Mouse (Mus musculus) CH12.LX (cell line): Measurements from ENCODE around the gene Uspl1. TPM values are rescaled to one million over a fixed set of nuclear protein-coding genes. Genes with fewer than 3 reads are reported as not detected.

ENCODE experiments used
- DNase-seq: peaks from one replicate; pipeline ENCODE4 v3.0.0-alpha.2; 2013; ENCODE audit errors: extremely low read depth
- H3K27ac ChIP-seq: 2 replicates; pipeline ENCODE4 v1.5.1; 2012; ENCODE audit warnings: low read depth, mild to moderate bottlenecking, control low read depth, moderate library complexity; ENCODE audit not compliant: insufficient read depth
- H3K27me3 ChIP-seq: replicated peaks from 2 replicates; pipeline ENCODE3; 2012; ENCODE audit warnings: inconsistent platforms
- H3K36me3 ChIP-seq, 2 experiments: replicated peaks in 1 of 2; 2 replicates each; pipeline versions ENCODE3 to v1.6.1; 2012; ENCODE audit warnings: inconsistent platforms in 1 of 2, low read length in 1 of 2, mild to moderate bottlenecking in 1 of 2, mixed read lengths in 1 of 2, moderate library complexity in 1 of 2; ENCODE audit not compliant: control insufficient read depth in 1 of 2, insufficient read depth in 1 of 2
- H3K4me1 ChIP-seq, 2 experiments: 2 replicates each; pipeline ENCODE4 v1.6.1; 2012; ENCODE audit warnings: inconsistent platforms in 1 of 2, moderate library complexity in 1 of 2; ENCODE audit not compliant: insufficient read depth in 2 of 2, control insufficient read depth in 1 of 2
- H3K4me2 ChIP-seq: 2 replicates; pipeline ENCODE4 v1.6.1; 2012; ENCODE audit warnings: low read depth, mild to moderate bottlenecking, control low read depth; ENCODE audit not compliant: poor library complexity, insufficient read depth, severe bottlenecking
- H3K4me3 ChIP-seq, 3 experiments: fragments of 150-350 bp in 1 of 3; sonication (generic) in 1 of 3; replicated peaks in 1 of 3; 2 replicates each; pipeline versions ENCODE3 to v1.5.1; 2011 to 2012; ENCODE audit warnings: low read depth in 2 of 3, low read length in 2 of 3, mild to moderate bottlenecking in 2 of 3, moderate library complexity in 2 of 3, control low read depth in 1 of 3, improper control_type of control experiment in 1 of 3, inconsistent platforms in 1 of 3, mixed read lengths in 1 of 3; ENCODE audit not compliant: poor library complexity in 1 of 3
- H3K79me2 ChIP-seq: replicated peaks from 2 replicates; pipeline ENCODE4 v1.6.1; 2012; ENCODE audit warnings: mild to moderate bottlenecking, moderate library complexity; ENCODE audit not compliant: control insufficient read depth, poor library complexity, insufficient read depth, severe bottlenecking; ENCODE audit errors: extremely low read depth
- H3K9ac ChIP-seq: 2 replicates; pipeline ENCODE4 v1.6.1; 2012; ENCODE audit warnings: low read depth, mild to moderate bottlenecking, control low read depth, moderate library complexity; ENCODE audit not compliant: insufficient read depth
- H3K9me3 ChIP-seq: replicated peaks from 2 replicates; pipeline ENCODE3; 2012; ENCODE audit warnings: low read length, inconsistent platforms, mixed read lengths
- CHD1 ChIP-seq: IDR thresholded peaks from 2 replicates; pipeline ENCODE4 v1.6.1; 2012; ENCODE audit warnings: low read depth, low read length, improper control_type of control experiment, inconsistent platforms
- CHD2 ChIP-seq: IDR thresholded peaks from 2 replicates; pipeline ENCODE4 v1.6.1; 2011; ENCODE audit warnings: low read length, improper control_type of control experiment
- CTCF ChIP-seq, 2 experiments: IDR thresholded peaks in 1 of 2; conservative IDR thresholded peaks in 1 of 2; 2 replicates each; pipeline ENCODE4 v1.5.1; 2011 to 2012; ENCODE audit warnings: low read depth in 2 of 2, low read length in 2 of 2, improper control_type of control experiment in 1 of 2, inconsistent platforms in 1 of 2, mild to moderate bottlenecking in 1 of 2, moderate library complexity in 1 of 2
- EP300 ChIP-seq: IDR thresholded peaks from 2 replicates; pipeline ENCODE4 v1.6.1; 2011; ENCODE audit warnings: low read length, improper control_type of control experiment
- ETS1 ChIP-seq: conservative IDR thresholded peaks from 2 replicates; pipeline ENCODE4 v1.6.1; 2012; ENCODE audit warnings: low read depth, mild to moderate bottlenecking, inconsistent platforms, low read length, improper control_type of control experiment, moderate library complexity
- GABPA ChIP-seq: IDR thresholded peaks from 2 replicates; pipeline ENCODE4 v1.6.1; 2012; ENCODE audit warnings: low read depth, low read length, improper control_type of control experiment, inconsistent platforms; ENCODE audit not compliant: insufficient replicate concordance
- HCFC1 ChIP-seq: IDR thresholded peaks from 2 replicates; pipeline ENCODE4 v1.6.1; 2012; ENCODE audit warnings: low read depth, mild to moderate bottlenecking, inconsistent platforms, low read length, improper control_type of control experiment
- IRF4 ChIP-seq: IDR thresholded peaks from 2 replicates; pipeline ENCODE4 v1.6.1; 2014; ENCODE audit warnings: low read depth, mild to moderate bottlenecking, inconsistent platforms, low read length, improper control_type of control experiment
- JUN ChIP-seq: IDR thresholded peaks from 2 replicates; pipeline ENCODE4 v1.6.1; 2011; ENCODE audit warnings: low read depth, mild to moderate bottlenecking, low read length, improper control_type of control experiment, moderate library complexity; ENCODE audit not compliant: insufficient read depth
- MAFK ChIP-seq: IDR thresholded peaks from 2 replicates; pipeline ENCODE4 v1.6.1; 2011; ENCODE audit warnings: low read length, improper control_type of control experiment; ENCODE audit not compliant: insufficient replicate concordance
- MAX ChIP-seq: IDR thresholded peaks from 2 replicates; pipeline ENCODE4 v1.6.1; 2011; ENCODE audit warnings: low read length, improper control_type of control experiment
- MAZ ChIP-seq: IDR thresholded peaks from 2 replicates; pipeline ENCODE4 v1.6.1; 2012; ENCODE audit warnings: low read depth, mild to moderate bottlenecking, inconsistent platforms, low read length, improper control_type of control experiment, moderate library complexity
- MEF2A ChIP-seq: IDR thresholded peaks from 2 replicates; pipeline ENCODE4 v1.6.1; 2014; ENCODE audit warnings: low read depth, mild to moderate bottlenecking, inconsistent platforms, low read length, improper control_type of control experiment, borderline replicate concordance
- NELFE ChIP-seq: IDR thresholded peaks from 2 replicates; pipeline ENCODE4 v1.6.1; 2011; ENCODE audit warnings: low read depth, low read length, improper control_type of control experiment
- POLR2AphosphoS2 ChIP-seq: IDR thresholded peaks from 2 replicates; pipeline ENCODE4 v1.6.1; 2011; ENCODE audit warnings: low read depth, low read length, improper control_type of control experiment
- RAD21 ChIP-seq: IDR thresholded peaks from 2 replicates; pipeline ENCODE4 v1.6.1; 2011; ENCODE audit warnings: low read depth, mild to moderate bottlenecking, low read length, improper control_type of control experiment, moderate library complexity
- SIN3A ChIP-seq: IDR thresholded peaks from 2 replicates; pipeline ENCODE4 v1.6.1; 2012; ENCODE audit warnings: low read length, improper control_type of control experiment, inconsistent platforms
- UBTF ChIP-seq: IDR thresholded peaks from 2 replicates; pipeline ENCODE4 v1.6.1; 2012; ENCODE audit warnings: low read depth, mild to moderate bottlenecking, inconsistent platforms, low read length, improper control_type of control experiment, moderate library complexity
- USF1 ChIP-seq: IDR thresholded peaks from 2 replicates; pipeline ENCODE4 v1.6.1; 2014; ENCODE audit warnings: low read depth, mild to moderate bottlenecking, inconsistent platforms, low read length, improper control_type of control experiment
- dilution Hi-C: fragments of 300-500 bp; cut with MboI; formaldehyde crosslinking; loops from 2 replicates; pipeline ENCODE4 v1.14.3; 2020; ENCODE audit warnings: low sequenced_read_pairs; ENCODE audit not compliant: extremely low pct_unique_long_range_greater_than_20kb, extremely low pct_ligation_motif_present
- in situ Hi-C: fragments of 300-500 bp; cut with MboI; formaldehyde crosslinking; loops from 3 replicates; pipeline ENCODE4 v1.14.3; 2019; ENCODE audit warnings: low sequenced_read_pairs, low pct_ligation_motif_present, low pct_unique_long_range_greater_than_20kb, mixed read lengths
- polyA plus RNA-seq: library from polyadenylated mRNA; unstranded; fragments of >175 nt; gene quantifications from 2 replicates; pipeline ENCODE4 v1.2.1, GENCODE M21; 2012; ENCODE audit warnings: low read depth; ENCODE audit not compliant: insufficient read length
- total RNA-seq, 2 experiments: library from RNA; depleted of rRNA; stranded (reverse); fragments of 300-350 nt in 1 of 2; fragments of >200 nt in 1 of 2; gene quantifications; 2 replicates each; pipeline ENCODE4 v1.2.3; 2012 to 2014

The Uspl1 gene
- total and polyA plus RNA-seq, 3 experiments: 37.9 to 41.6 (median 40.2) TPM

DNA sequence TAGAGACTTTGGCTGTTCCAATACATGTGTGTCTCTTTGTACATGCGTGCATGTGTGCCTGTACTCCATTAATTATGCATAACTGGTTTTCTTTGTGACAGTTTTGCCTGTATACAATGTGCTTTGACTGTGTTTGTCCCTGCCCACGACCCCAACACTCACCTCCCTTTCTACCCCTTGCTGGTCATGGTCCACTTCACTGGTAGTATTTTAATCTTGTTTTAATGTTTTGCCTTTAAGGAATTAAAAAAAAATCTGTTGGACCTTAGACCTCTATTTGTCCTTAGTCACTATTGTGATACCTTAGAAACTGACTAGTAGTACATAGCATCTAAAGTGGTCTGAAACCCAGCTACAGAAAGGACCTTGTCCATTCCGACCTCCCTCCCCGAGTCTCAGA, 26.9 kb downstream of the Uspl1 start:
- Histone ChIP-seq H3K9ac (no peak overlapping the region), H3K4me3 (no peak overlapping the region), H3K4me1 (no peaks in the 10 kb centered on the region), H3K9me3 (no peaks in the 10 kb centered on the region), H3K4me2 (no peak overlapping the region), H3K36me3 (peaks cover 76 to 94% of the 10 kb centered on the region in 2 experiments), H3K79me2 (peaks cover 3% of the 10 kb centered on the region), H3K27ac (no peak overlapping the region), H3K27me3 (no peaks in the 10 kb centered on the region)
- no peak for TF ChIP-seq CHD2
- no peak for TF ChIP-seq SIN3A
- TF ChIP-seq ETS1: no peak
- TF ChIP-seq MAX: no peak
- no peak for TF ChIP-seq POLR2AphosphoS2
- TF ChIP-seq MAZ: no peak
- TF ChIP-seq CTCF (conservative IDR thresholded peaks at IDR 0.05 in 1 of 2, IDR thresholded peaks at IDR 0.05 in 1 of 2; ENCODE audit: low read depth in 2 of 2, low read length in 2 of 2): no peak
- no peak for TF ChIP-seq MAFK
- no peak for TF ChIP-seq NELFE
- no peak for TF ChIP-seq RAD21
- no peak for TF ChIP-seq USF1
- TF ChIP-seq JUN: no peak
- no peak for TF ChIP-seq MEF2A
- DNase-seq: no peak
- in situ Hi-C loops (no loop called here), dilution Hi-C loops (no loop called here)

DNA sequence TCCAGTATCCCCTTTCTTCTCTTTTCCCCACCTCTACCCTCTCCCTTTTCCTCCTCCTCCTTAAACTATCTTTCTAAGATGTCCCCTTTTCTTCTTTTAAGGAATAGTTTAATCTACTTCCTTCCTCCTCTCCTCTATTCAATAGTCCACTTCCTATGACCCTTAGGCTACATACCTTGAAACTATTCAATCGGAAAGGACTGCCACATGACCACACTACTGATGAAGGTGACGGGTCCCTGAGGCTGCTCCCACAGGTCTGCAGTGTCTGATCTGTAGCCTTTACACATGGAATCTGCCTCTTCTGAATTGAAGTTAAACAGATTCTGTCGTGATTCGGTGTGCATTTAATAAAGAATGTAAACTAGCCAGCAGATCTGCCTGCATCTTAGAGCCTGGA, 28.7 kb downstream of the Uspl1 start:
- dilution Hi-C loops: no loop called here
- in situ Hi-C loops: no loop called here
- Histone ChIP-seq H3K4me3 (no peak overlapping the region), H3K79me2 (peaks cover 1% of the 10 kb centered on the region; the same call in 1 of the 2 replicates), H3K9ac (no peak overlapping the region), H3K27me3 (no peaks in the 10 kb centered on the region), H3K4me1 (no peaks in the 10 kb centered on the region), H3K27ac (no peak overlapping the region), H3K36me3 (peaks cover 65 to 91% of the 10 kb centered on the region in 2 experiments), H3K4me2 (no peak overlapping the region), H3K9me3 (peaks cover 2% of the 10 kb centered on the region)
- DNase-seq: no peak
- TF ChIP-seq GABPA (no peak), ETS1 (no peak), UBTF (no peak), MEF2A (no peak), EP300 (no peak), HCFC1 (no peak), NELFE (no peak), IRF4 (no peak), CHD1 (no peak)
